Mouse (Mus musculus) brain, embryonic 14.5 days (tissue): ENCODE measurements around the gene Lsm6.

Experiments
- CTCF ChIP-seq: fragments of 200-500 bp; IDR thresholded peaks from 2 replicates; pipeline ENCODE4 v1.5.1; 2012; ENCODE audit warnings: inconsistent platforms, mild to moderate bottlenecking, moderate library complexity, borderline replicate concordance; ENCODE audit not compliant: insufficient read depth, insufficient read length; ENCODE audit errors: extremely low read depth
- POLR2A ChIP-seq: fragments of 200-500 bp; IDR thresholded peaks from 2 replicates; pipeline ENCODE4 v1.6.1; 2012; ENCODE audit warnings: mild to moderate bottlenecking, inconsistent platforms, borderline replicate concordance; ENCODE audit not compliant: poor library complexity, insufficient read depth, insufficient read length, severe bottlenecking; ENCODE audit errors: extremely low read depth

DNA sequence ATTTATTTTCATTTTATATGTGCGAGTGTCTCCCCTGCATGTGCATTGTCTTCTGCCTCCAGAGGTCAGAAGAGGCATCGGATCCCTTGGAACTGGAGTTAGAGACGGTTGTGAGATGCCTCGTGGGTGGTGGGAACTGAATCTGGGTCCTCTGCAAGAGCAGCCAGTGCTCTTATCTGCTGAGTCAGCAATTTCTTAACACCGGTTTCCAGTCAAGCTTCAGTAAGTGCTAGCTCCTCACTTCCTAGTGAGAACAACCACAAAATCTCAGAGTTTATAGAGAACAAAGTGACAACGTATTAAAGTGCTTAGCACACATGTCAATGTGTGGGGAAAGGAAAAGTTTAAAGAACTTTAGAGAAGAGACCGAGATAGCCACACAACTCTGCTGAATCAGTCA lies 9.2 kb downstream of the Lsm6 start:
- TF ChIP-seq CTCF (no peak), POLR2A (no peak)
